Mouse (Mus musculus): ENCODE measurements around the gene Surf1.

Gene Surf1

DNA sequence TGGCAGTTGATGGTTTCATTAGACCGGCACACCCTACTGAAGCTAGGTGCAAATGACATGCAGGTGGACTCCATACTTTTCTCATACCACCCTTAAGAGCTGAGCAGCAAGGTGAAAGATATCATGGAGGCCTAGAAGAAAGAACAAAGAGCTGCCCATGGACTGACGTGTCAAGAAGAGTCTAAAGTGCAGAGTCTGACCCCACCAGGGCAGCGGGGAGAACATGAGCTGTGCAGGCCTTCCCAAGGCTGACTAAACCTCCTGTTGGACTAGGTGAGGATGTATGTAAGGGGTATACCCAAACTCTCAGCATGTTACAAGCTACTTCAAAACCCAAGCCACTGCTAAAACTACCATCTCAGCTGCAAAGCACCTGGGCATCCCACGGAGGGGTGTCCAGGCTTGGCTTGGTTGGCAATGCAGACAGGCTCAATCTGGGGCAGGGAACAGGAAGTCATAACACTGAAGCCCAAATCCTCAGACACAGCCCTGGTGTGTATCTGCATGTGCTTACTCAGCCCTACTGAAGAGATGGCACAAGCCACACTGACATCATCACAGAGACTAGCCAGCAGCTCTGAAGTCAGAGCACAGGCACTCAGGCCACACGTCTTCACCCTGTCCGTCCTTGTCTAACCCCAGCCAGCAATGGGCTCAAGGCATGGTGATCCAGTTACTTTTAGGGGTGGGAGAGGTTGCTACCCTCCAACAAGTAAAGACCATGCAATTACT, 11.6 kb upstream of the Surf1 start:
- no peak for DNase-seq (ENCODE audit: extremely low spot score)

DNA sequence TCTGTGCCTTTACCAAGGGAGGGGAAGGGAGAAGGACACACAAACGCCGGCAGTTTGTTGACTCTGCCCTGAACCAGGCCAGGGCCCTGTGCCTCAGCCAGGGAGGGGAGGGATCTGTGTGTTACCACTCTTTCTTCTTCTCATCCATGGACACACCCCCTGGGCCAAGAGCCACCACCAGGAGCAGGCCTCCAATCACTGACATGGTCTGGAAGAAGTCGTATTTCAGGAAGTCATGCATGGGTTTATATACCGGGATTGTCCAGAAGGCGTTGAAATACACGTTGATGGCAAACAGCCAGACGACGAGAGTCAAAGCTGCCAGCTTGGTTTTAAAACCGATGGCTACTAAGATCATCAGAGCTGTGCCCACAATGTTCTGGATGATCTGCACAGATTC, 5.5 kb upstream of the Surf1 start:
- no peak for DNase-seq (ENCODE audit: extremely low spot score)

DNA sequence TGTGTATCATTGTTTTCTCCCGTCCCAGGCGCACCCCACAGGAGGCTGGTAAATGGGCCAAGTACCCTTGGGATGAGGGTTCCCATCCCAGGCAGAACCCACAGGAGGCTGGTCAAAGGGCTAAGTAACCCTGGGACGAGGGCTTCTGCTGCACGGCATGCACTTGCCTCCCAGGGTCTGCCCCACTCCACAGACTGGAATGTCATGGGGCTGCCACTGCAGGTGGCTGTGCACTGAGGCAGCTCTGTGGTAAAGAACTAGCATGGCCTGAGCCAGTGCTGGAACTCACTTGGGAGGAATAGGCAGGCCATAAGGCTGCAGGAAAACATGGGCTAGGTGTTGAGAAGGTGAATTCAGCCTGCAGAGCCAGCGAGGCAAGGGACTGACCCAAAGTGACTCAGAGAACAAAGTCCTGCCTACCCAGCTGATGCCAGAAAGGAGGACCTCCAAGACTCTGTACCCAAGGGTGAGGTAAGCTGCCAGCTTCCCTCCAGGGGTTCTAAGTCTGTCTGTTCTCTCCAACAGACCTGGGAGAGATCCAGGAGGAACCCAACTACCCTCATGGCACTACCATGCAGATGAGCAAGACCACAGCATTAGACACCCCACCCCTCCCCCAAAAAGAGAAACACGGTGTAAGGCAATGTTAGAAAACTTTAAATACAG, 4.0 kb upstream of the Surf1 start:
- no peak for DNase-seq (ENCODE audit: extremely low spot score)

DNA sequence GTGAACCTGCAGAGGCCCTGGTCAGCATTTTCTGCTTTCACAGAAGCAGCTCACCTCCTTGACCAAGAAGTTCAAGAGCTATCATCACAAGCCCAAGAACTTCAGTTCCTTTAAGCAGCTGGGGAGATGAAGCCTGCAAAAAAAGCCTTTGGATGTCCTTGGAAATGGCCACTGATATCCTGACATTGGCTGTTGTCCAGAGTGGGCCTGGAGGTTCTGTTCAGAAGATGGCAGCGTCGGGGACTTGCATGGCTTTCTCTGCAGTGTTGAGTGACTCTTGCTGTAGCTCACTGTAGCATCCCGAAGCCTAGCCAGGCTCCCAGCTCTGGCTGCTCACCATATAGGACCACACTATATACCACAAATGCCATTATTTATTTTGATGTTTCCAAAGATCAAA, 3.4 kb upstream of the Surf1 start:
- DNase-seq (ENCODE audit: extremely low spot score): no peak

DNA sequence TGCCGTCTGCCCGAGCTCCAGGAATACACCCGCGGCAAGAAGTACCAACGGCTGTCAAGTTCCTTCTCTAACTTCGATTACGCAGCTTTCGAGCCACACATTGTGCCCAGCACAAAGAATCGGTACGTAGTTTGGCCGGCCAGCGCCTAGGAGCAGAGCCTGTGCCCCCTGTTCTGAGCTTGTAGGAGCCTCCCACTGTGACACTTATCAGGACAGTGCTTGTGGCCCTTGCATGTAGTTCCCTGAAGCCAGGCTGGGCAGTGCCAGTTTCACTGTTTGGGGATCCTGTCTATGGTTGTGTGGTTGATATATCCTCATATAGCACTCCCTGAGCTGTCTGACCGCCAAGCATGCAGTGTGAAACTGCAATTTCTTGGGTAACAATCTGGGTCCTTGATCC, 408 bp upstream of the Surf1 start:
- no peak for DNase-seq (ENCODE audit: extremely low spot score)

DNA sequence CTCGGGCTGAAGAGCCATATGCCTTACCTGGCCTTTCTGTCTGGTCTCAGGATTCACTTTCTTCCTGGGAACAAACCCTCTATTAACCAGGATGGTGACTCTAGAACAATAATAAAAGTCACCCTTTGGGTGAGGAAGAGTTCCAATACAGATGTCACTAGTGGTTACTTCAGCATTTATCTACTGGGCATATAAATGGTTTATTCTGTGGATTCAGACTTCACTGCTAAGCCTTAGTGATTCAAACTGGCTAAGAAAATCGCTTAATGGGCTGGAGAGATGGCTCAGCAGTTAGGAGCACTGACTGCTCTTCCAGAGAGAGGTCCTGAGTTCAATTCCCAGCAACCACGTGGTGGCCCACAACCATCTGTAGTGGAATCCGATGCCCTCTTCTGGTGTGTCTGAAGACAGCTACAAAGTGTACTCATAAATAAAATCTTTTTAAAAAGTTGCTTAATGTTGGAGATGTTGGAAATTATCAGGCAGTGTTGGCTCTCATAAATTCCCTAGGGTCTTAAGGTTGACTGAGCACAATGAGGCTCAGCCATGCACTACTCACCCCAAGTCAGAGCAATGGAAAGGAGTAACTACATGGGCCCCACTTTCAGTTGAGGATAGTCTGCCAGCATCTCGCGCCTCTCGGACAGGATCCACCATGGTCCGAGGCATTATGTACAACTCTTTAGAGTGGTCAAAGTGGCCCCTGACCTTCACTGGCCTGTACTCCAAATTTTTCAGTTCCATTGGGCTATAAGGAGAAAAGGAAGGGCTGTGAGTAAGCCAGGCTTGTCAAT, 2.0 kb downstream of the Surf1 start:
- no peak for DNase-seq (ENCODE audit: extremely low spot score)

DNA sequence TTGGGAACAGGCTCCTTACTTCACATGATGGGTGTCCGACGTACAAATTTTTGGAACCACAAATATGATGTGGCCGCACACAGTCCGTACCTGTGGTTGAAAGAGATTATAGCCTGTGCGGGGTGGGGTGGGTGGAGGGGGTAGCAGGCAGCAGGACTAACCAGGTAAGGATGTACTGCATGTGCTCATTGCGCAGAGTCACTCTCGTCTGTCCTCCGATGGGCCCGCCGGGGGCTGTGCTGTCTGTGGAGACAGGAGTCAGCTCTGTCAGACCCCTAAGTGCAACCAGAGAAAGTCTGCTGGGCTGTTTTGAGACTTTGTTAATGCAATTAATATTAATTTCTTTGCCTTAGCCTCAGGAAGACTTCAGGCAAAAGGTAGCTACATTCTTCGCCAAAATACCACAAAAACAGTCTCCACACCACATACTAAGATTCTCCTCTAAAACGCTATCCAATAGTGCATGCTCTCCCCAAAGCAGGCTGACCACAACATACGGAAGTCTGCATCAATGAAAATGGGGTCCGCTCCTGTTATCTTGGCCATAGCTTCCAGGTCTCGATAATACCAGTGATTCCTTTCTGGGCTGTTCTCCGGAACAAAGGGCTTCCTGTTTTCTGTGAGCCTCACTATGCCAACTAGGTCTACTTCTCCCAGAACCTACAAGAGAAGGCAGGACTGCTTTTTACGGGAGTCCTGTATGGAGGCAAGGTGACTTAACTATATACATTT, 2.7 kb downstream of the Surf1 start:
- no peak for DNase-seq (ENCODE audit: extremely low spot score)

DNA sequence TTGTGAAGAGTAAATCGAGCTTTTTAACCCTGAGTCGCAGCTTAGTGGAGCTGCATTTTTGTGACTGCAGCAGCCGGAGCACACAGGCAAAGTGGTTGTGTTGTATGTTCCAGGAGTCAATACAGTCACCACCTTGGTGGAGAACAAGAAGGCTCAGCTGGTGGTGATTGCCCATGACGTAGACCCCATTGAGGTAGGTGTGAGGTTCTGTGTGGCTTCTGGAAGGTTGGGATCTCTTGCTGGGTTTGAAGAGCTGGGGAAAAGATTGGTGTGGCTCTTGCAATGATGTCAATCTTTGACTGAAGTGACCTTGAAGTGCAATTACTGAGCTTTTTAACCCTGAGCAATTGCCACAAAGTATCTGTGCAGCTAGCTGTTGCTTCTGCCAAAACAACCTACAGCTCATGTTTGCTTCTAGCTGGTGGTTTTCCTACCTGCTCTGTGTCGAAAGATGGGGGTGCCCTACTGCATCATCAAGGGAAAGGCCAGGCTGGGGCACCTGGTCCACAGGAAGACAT, 4.0 kb downstream of the Surf1 start:
- DNase-seq (ENCODE audit: extremely low spot score): no peak

DNA sequence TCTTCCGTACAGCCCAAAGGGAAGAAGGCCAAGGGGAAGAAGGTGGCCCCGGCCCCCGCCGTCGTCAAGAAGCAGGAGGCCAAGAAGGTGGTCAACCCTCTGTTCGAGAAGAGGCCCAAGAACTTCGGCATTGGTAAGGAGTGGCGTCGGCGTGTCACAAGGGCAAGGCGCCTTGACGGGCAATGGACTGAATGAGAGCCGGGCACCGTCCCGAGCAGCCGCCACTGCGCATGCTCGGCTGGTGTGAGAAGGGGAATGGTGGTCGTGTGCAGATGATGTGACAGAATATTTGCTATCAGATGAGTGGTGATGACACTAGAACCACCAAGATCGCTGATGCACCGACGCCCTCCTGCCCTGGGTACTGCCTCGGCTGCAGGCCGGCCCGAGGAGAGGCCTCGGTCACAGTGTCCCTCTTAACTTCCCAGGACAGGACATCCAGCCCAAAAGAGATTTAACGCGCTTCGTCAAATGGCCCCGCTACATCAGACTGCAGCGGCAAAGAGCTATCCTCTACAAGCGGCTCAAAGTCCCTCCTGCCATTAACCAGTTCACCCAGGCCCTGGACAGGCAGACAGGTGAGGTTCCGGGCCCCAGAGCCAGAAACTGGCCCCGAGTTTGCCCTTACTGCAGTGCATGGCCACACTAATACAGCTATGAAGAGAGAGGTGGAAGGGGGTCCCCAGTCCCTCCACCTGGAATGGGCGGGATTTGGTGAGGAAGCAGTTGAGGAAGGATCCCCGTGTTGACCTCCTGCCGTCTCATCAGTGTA, 5.2 kb downstream of the Surf1 start:
- no peak for DNase-seq (ENCODE audit: extremely low spot score)

DNA sequence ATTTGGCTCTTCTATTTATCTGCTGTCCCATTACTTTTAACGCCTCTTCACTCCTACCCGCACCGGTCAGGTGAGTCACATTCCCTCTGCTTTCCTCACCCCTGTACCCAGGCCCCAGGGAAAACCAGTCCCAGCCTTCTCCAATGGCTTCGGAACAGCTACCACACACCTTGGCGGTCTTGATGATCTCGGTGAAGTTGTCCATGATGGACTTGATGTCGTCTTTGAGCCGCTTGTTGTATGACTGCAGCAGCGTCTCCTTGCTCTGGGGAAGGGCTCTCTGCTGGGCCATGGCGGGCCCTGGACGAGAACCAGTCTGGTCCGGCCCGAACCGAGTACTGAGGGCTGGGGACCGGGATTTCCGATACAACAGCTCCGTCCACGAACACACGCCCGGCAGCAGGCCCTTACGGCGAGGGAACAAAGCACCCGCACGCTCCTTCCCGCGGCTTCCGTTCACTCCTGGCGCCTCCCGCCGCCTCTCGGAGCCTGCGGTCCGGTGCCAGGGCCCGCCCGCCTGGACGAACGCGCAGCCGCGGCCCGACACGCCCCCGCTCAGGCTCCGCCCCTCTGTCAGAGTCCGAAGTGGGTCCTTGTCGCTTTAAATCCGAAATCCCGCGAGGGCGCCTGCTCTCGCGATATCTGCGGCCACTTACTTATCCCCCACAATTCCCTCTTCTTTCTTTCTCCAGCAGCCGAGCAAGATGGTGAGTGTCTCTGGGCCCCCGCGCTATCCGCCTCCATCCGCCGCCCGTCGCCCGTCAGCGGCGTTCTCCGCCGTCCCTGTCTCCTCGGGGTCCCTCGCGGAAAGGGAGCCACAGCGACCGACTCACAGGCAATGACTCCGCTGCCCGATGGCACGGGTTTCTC, 6.0 kb downstream of the Surf1 start, which contains the start of the genes Med22 and Rpl7a:
Gene Med22, minus strand, starts transcription at position 554 of the 870 bp plus-strand sequence.
Gene Rpl7a, plus strand, starts transcription at position 641 of the 870 bp plus-strand sequence.
- DNase-seq (ENCODE audit: extremely low spot score): peak; percentile 98

DNA sequence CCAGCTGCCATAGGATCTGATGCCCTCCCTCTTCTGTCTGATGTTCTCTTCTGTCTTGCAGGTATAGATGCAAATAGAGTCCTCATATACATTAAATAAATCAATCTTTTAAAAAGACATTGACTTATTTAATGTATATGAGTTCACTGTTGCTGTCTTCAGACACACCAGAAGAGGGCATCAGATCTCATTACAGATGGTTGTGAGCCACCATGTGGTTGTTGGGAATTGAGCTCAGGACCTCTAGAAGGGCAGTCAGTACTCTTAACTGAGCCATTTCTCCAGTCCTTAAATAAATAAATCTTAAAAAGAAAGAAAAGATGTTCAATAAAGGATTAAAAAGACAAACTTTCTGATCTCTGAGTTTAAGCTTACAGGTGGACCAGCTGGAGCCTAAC, 6.9 kb downstream of the Surf1 start:
- no peak for DNase-seq (ENCODE audit: extremely low spot score)

DNA sequence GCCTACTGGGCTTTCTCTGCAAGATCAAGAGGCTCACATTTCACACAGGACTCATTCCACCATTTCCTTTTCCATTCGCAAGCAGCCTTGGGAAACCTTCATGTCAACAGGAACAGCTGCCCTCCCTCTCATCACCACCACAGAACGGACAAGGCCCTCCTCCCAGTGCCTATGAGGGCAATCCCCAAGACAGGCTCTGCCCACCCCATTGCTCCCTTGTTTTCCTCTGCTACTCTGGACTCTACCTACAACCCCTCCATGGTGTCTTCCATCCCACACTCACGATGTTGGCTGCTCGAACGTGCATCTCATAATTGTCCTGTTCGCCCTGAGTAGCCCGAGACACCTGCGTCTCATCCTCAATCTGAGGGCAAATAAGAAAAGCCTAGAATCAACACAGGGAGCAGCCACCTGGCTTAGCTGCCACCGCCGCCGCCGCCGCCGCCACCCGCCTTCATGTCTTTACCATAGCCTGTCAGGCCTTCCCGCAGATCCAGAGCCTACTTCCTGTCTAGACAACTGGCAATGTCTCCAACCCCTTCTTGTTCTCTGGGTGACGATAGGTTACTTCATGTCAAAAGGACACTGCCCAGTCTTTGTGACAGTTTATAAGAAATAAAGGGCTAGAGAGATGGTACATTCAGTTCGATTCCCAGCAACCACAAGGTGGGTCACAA, 7.5 kb downstream of the Surf1 start:
- DNase-seq (ENCODE audit: extremely low spot score): no peak

DNA sequence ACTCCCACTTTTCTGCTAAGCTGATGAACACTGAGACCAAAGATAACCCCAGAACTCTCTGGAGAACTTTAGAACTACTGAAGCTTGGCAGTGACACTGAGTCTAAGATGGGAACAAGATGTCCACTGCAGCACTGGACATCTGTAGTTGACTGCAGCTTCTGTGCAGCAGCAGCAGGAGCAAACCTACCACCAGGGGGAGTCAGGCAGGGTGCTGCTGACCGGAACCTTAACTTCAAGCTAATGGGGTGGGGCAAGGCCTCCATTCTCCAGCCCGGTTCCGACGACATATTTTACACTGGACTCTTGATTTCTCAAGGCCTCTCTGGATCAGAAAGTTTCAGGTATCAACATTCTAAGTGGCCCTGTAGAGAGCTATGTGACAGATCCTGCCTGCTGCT, 9.2 kb downstream of the Surf1 start:
- no peak for DNase-seq (ENCODE audit: extremely low spot score)

DNA sequence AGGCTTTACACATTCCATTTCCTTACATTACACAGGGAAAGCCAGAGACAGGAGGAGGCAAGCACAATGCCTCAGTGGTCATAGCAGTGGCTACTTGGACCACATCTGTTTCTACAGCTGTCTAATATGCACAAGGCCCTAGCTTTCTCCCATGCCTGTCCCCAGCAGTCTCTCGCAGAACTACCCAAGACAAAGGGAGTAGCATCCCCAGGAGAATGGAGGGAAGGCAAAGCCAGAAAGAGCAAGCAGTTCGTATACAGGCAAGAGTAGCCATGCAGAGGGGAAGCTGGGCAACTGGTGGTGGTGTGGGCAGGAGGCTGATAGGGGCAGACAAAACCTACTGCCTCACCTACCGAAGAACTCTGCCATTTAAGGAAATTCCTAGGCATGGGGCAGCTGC, 9.9 kb downstream of the Surf1 start:
- DNase-seq (ENCODE audit: extremely low spot score): no peak

DNA sequence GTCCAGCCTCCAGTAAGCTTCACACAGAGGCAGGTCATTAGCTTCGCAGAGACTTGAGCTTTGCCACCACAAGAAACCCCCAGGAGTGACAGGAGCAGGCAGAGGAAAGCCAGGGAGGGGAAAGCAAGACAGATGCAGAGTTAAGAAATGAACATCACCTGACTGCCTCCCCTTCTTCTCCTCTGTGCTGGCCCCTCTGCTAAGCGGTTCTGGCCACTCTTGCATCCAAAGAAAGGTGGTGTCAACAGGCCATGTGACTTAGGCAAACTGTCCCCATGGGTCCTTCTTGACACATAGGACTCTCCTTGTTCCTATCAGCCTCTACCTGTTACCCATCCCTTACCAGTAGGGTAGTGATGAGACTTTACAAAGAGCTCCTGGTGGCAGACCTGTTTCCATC, 10.4 kb downstream of the Surf1 start:
- DNase-seq (ENCODE audit: extremely low spot score): no peak

DNA sequence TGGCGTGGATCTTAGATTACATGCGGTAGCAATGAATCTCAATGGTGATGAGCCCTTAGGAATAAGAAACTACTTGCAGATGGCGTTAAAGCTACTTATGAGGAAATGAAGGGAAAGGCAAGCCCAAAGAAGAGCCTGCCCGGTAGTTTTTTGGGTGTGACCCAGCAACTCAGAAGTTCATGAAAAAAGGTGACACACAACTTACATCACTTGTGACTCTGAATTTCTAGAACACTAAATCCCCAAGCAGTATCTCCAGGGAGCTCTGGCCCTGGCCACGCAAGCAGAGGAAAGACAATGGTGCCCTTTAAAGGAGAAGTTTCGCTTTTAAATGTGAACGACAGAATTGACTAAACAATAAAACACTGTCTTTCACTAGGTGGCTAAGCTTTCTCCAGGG, 13.0 kb downstream of the Surf1 start:
- DNase-seq (ENCODE audit: extremely low spot score): no peak

DNA sequence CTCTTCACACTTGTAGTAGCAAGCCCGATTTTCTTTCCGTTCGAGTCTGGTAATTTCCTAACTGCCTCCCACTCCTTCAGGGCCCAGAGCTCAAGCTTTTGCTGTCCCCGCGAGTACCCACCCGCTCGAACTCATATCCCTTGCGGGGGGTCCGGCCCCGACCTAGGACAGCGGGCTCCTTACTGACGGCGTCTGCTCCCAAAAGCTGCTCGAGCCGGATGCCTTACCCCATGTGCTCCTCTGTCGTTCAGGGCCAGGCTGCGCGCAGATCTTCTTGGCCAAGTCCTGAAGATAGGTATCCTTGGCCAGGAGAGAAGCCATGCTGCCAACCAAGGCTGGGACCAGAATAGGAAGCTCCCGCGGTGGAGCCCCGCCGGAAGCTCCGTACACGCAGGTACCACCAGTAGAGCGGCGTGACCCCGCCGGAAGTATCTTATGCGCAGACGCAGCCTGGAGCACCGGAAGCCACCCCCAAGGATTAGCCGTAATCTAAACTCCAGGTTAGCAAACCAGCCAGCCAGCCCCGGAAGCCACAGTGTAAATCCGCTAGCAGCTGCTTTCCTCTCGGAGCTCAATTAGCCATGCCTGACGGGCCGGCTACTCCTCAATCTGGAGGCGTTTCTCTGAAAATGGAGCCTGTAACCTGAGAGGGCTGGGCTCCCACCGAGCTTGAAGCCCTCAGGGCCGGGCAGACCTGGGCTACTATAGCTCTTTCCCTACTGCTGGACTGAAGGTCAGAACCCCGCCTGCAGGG, 13.7 kb downstream of the Surf1 start, which contains the start of gene Surf6:
Gene Surf6, minus strand, starts transcription at position 413 of the 754 bp plus-strand sequence.
- peak; percentile 93 for DNase-seq (ENCODE audit: extremely low spot score)

DNA sequence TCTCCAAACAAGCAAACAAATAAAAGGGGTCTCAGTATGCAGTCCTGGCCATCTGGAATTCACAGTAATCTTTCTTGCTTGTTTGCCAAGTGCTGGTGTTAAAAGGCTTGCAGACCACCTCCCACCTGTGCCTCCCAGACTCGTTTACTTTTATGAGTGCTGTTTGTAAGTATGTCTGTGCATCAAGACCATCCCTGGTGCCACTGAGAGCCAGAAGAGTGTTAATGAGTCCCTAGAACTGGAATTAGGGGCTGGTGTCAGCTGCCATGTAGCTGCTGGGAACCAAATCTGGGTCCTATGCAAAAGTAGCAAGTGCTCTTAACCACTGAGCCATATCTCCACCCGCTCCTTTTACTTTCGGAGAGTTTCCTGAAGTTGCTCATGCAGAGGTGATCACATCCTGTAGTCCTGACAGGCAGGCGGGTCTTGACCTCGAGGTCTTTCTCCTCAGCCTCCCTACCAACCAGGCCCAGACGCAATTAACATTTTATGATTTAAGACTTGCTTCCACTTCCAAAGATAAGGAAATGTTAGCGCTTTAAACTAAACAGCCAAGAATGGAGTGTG, 14.4 kb downstream of the Surf1 start:
- DNase-seq (ENCODE audit: extremely low spot score): no peak

All from embryo, embryonic 9.5 days (tissue).